Mouse (Mus musculus): ENCODE measurements at regions not wholly inside any gene's neighbourhood (a gene's known extent, or its start where the extent isn't known, plus 50 kb on each side); places are given as distances from the start of the nearest gene placed in this dataset.

GRCm38 (mm10) chr9:31971801-31972628 lies 58.8 kb upstream of the Barx2 start:
- peak; percentile 45 to 74 for DNase-seq (ENCODE audit: low spot score in 2 of 2)

- no peak for DNase-seq (ENCODE audit: low spot score in 2 of 2)
Observed at GRCm38 (mm10) chr9:31972629-31972993, 59.3 kb upstream of the Barx2 start.

GRCm38 (mm10) chr9:31976191-31976590 lies 62.9 kb upstream of the Barx2 start:
- DNase-seq (ENCODE audit: low spot score in 2 of 2) = no peak

GRCm38 (mm10) chr9:31978071-31978470 lies 64.8 kb upstream of the Barx2 start:
- no peak for DNase-seq (ENCODE audit: low spot score in 2 of 2)

GRCm38 (mm10) chr9:31979211-31979610 lies 65.9 kb upstream of the Barx2 start:
- DNase-seq (ENCODE audit: low spot score in 2 of 2) = no peak

- DNase-seq (ENCODE audit: low spot score in 2 of 2) = no peak
Observed at GRCm38 (mm10) chr9:31980459-31980858, 67.2 kb upstream of the Barx2 start.

- DNase-seq (ENCODE audit: low spot score in 2 of 2) = no peak
Observed at GRCm38 (mm10) chr9:31983759-31984586, 70.7 kb upstream of the Barx2 start.

- no peak for DNase-seq (ENCODE audit: low spot score in 2 of 2)
Observed at GRCm38 (mm10) chr9:31988826-31989225, 75.6 kb upstream of the Barx2 start.

- no peak for DNase-seq (ENCODE audit: low spot score in 2 of 2)
Observed at GRCm38 (mm10) chr9:31989581-31990360, 76.5 kb upstream of the Barx2 start.

- no peak for DNase-seq (ENCODE audit: low spot score in 2 of 2)
Observed at GRCm38 (mm10) chr9:31990456-31990855, 77.2 kb upstream of the Barx2 start.

GRCm38 (mm10) chr9:31993631-31994601 lies 80.7 kb upstream of the Barx2 start:
- no peak for DNase-seq (ENCODE audit: low spot score in 2 of 2)

- no peak for DNase-seq (ENCODE audit: low spot score in 2 of 2)
Observed at GRCm38 (mm10) chr9:31995101-31995500, 81.8 kb upstream of the Barx2 start.

- no peak for DNase-seq (ENCODE audit: low spot score in 2 of 2)
Observed at GRCm38 (mm10) chr9:31995700-31996099, 82.4 kb upstream of the Barx2 start.

- no peak for DNase-seq (ENCODE audit: low spot score in 2 of 2)
Observed at GRCm38 (mm10) chr9:31996466-31997177, 83.4 kb upstream of the Barx2 start.

- peak in 1 of 2 experiments; percentile 7 for DNase-seq (ENCODE audit: low spot score in 2 of 2)
Observed at GRCm38 (mm10) chr9:31997178-31998097, 84.2 kb upstream of the Barx2 start.

- DNase-seq (ENCODE audit: low spot score in 2 of 2) = no peak
Observed at GRCm38 (mm10) chr9:31998488-31999280, 85.4 kb upstream of the Barx2 start.

- no peak for DNase-seq (ENCODE audit: low spot score in 2 of 2)
Observed at GRCm38 (mm10) chr9:31999760-32000159, 86.5 kb upstream of the Barx2 start.

- no peak for DNase-seq (ENCODE audit: low spot score in 2 of 2)
Observed at GRCm38 (mm10) chr9:32002924-32003323, 89.7 kb upstream of the Barx2 start.

All from cerebellum, postnatal 4 days (tissue).